Mouse (Mus musculus): ENCODE measurements around the gene Pax3.

The Pax3 gene

GRCm38 (mm10) chr1:78172334-78172733 lies 24.6 kb downstream of the Pax3 start:
- DNase-seq (ENCODE audit: low read depth): no peak

GRCm38 (mm10) chr1:78171671-78172070 lies 25.3 kb downstream of the Pax3 start:
- DNase-seq (ENCODE audit: low read depth): no peak

GRCm38 (mm10) chr1:78170771-78171170 lies 26.2 kb downstream of the Pax3 start:
- no peak for DNase-seq (ENCODE audit: low read depth)

GRCm38 (mm10) chr1:78168796-78169195 lies 28.1 kb downstream of the Pax3 start:
- DNase-seq (ENCODE audit: low read depth): no peak

GRCm38 (mm10) chr1:78167577-78168286 lies 29.2 kb downstream of the Pax3 start:
- DNase-seq (ENCODE audit: low read depth): no peak

GRCm38 (mm10) chr1:78161745-78162144 lies 35.2 kb downstream of the Pax3 start:
- DNase-seq (ENCODE audit: low read depth): no peak

- DNase-seq (ENCODE audit: low read depth): no peak
Measured at GRCm38 (mm10) chr1:78157930-78158329, 39.0 kb downstream of the Pax3 start.

GRCm38 (mm10) chr1:78155796-78156195 lies 41.1 kb downstream of the Pax3 start:
- no peak for DNase-seq (ENCODE audit: low read depth)

- no peak for DNase-seq (ENCODE audit: low read depth)
Measured at GRCm38 (mm10) chr1:78148011-78148623, 48.8 kb downstream of the Pax3 start.

GRCm38 (mm10) chr1:78143403-78143802 lies 53.5 kb downstream of the Pax3 start:
- no peak for DNase-seq (ENCODE audit: low read depth)

- no peak for DNase-seq (ENCODE audit: low read depth)
Measured at GRCm38 (mm10) chr1:78142912-78143311, 54.0 kb downstream of the Pax3 start.

GRCm38 (mm10) chr1:78141741-78142501 lies 55.0 kb downstream of the Pax3 start:
- no peak for DNase-seq (ENCODE audit: low read depth)

GRCm38 (mm10) chr1:78141314-78141713 lies 55.6 kb downstream of the Pax3 start:
- DNase-seq (ENCODE audit: low read depth): no peak

- DNase-seq (ENCODE audit: low read depth): no peak
Measured at GRCm38 (mm10) chr1:78140505-78141303, 56.2 kb downstream of the Pax3 start.

GRCm38 (mm10) chr1:78139287-78139686 lies 57.6 kb downstream of the Pax3 start:
- no peak for DNase-seq (ENCODE audit: low read depth)

GRCm38 (mm10) chr1:78129267-78129666 lies 67.7 kb downstream of the Pax3 start:
- DNase-seq (ENCODE audit: low read depth): no peak

GRCm38 (mm10) chr1:78119899-78120560 lies 76.9 kb downstream of the Pax3 start:
- no peak for DNase-seq (ENCODE audit: low read depth)

GRCm38 (mm10) chr1:78116046-78116445 lies 80.9 kb downstream of the Pax3 start:
- DNase-seq (ENCODE audit: low read depth): no peak

- DNase-seq (ENCODE audit: low read depth): no peak
Measured at GRCm38 (mm10) chr1:78110311-78110710, 86.6 kb downstream of the Pax3 start.

GRCm38 (mm10) chr1:78103511-78103910 lies 93.4 kb downstream of the Pax3 start:
- DNase-seq (ENCODE audit: low read depth): no peak

GRCm38 (mm10) chr1:78093619-78094018 lies 103.3 kb downstream of the Pax3 start:
- DNase-seq (ENCODE audit: low read depth): no peak

- no peak for DNase-seq (ENCODE audit: low read depth)
Measured at GRCm38 (mm10) chr1:78088646-78089045, 108.3 kb downstream of the Pax3 start.

Measured in c-Kit-positive CD71-positive TER-119-negative erythroid progenitor cells, embryonic 14.5 days (primary cell).